Mouse (Mus musculus): Measurements from ENCODE around the gene Mup14. TPM values are rescaled to one million over a fixed set of nuclear protein-coding genes. Genes with fewer than 3 reads are reported as not detected.

The Mup14 gene
- not detected for polyA plus RNA-seq (2017; shearing (Covaris generic))

DNA sequence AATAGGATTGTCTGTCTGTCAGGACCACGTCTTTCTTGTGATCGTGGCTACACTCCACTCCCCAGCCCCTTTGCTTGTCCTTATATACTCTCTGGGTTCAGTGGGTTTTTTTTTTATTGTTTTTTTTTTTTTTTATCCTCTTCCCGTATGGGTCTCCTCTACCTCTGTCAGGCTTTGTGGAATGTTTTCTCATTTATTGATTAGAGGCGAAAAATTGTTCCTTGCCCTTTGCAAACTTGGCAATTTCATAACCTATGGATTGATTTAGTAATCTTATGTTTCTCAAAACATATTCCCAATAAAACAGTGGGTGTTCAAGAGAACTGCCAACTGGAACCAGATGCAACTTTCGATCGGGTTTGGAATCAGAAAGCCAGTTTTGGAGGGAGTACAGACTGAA, at the start of gene Mup14:
TSS of gene Mup14 (minus strand) at position 101 of the 400 bp plus-strand sequence.

Other genes with a start within 250 kb of the Mup14 start
- not detected for gene Mup13, start 75.7 kb downstream of the Mup14 start, polyA plus RNA-seq (2017; shearing (Covaris generic))
- not detected for gene Mup15, start 135.7 kb upstream of the Mup14 start, polyA plus RNA-seq (2017; shearing (Covaris generic))
- not detected for gene Mup16, start 215.5 kb upstream of the Mup14 start, polyA plus RNA-seq (2017; shearing (Covaris generic))